In genomic region chr9:37462764-37463163, GRCm38 (mm10) we compare ENCODE assay signal across 7 mouse cellular contexts. TPM values are rescaled to one million over a fixed set of nuclear protein-coding genes. Genes with fewer than 3 reads are reported as not detected.
DNase-seq lines count a peak whose midpoint lies in the region; ATAC-seq and TF ChIP-seq lines count a peak whose summit lies in the region.

No protein-coding gene starts in this region.

- peak; percentile 51 for ATAC-seq in Patski
- no peak for ATAC-seq in hindbrain, embryonic 16.5 days
- ATAC-seq in liver, postnatal 0 days: no peak

- 8% methylated on average over 7 of the region's 7 CpGs for WGBS in hindbrain, embryonic 16.5 days
- 17% methylated on average over 7 of the region's 7 CpGs for WGBS in liver, postnatal 0 days (ENCODE audit: insufficient replicate concordance)

- TF ChIP-seq EP300 in liver, postnatal 0 days (IDR thresholded peaks at IDR 0.05; ENCODE audit: low read depth): no peak

- H3K4me1 ChIP-seq in hindbrain, embryonic 16.5 days (ENCODE audit: control insufficient read depth, insufficient read depth, low read depth, low read length): peaks cover 16% of the 10 kb centered on the region
- peaks cover 7% of the 10 kb centered on the region for H3K4me1 ChIP-seq in liver, postnatal 0 days (ENCODE audit: insufficient read depth)

- no peak overlapping the region for H3K27ac ChIP-seq in hindbrain, embryonic 16.5 days (ENCODE audit: low read depth, low read length)
- H3K27ac ChIP-seq in liver, postnatal 0 days (ENCODE audit: low read depth): no peak overlapping the region

- peaks cover 3% of the 10 kb centered on the region for H3K27me3 ChIP-seq in Patski
- H3K27me3 ChIP-seq in hindbrain, embryonic 16.5 days (replicated peaks; ENCODE audit: control insufficient read depth, insufficient read depth, low read length): peaks cover 7% of the 10 kb centered on the region
- H3K27me3 ChIP-seq in liver, postnatal 0 days (ENCODE audit: insufficient read depth, low read length): peaks cover 49% of the 10 kb centered on the region

- H3K4me3 ChIP-seq in hindbrain, embryonic 16.5 days (ENCODE audit: low read length): no peak overlapping the region
- no peak overlapping the region for H3K4me3 ChIP-seq in liver, postnatal 0 days (ENCODE audit: low read depth, low read length)

- no peak overlapping the region for H3K9ac ChIP-seq in hindbrain, embryonic 16.5 days (ENCODE audit: low read depth, low read length)
- no peak overlapping the region for H3K9ac ChIP-seq in liver, postnatal 0 days (replicated peaks)

- no peaks in the 10 kb centered on the region for H3K9me3 ChIP-seq in hindbrain, embryonic 16.5 days (ENCODE audit: control insufficient read depth, low read length)
- H3K9me3 ChIP-seq in liver, postnatal 0 days (ENCODE audit: low read length): no peaks in the 10 kb centered on the region

- peak; percentile 77 for TF ChIP-seq CTCF in Patski (IDR thresholded peaks at IDR 0.05)
- TF ChIP-seq CTCF in liver, postnatal 0 days (IDR thresholded peaks at IDR 0.05; ENCODE audit: low read depth): peak; percentile 68

- CTCF ChIA-PET in Patski (lab: Charles Lee): interaction anchor here (0.7 to 4.8 kb wide), 14 partner anchors 10 to 156 kb away, joined by 3 to 34 read pairs (median 4); partner anchors contain the start of gene Spa17

- peak overlapping the region; percentile 44 for H3K4me2 ChIP-seq in hindbrain, embryonic 16.5 days (ENCODE audit: low read length)
- H3K4me2 ChIP-seq in liver, postnatal 0 days (ENCODE audit: low read depth, low read length): no peak overlapping the region

- in situ Hi-C loops in Patski (cut with MboI; ENCODE audit: low pct_unique_long_range_greater_than_20kb): loop anchor here (5.0 to 10.0 kb wide), 2 partner anchors 65 to 152 kb away; partner anchors contain the start of genes Esam and Spa17

- POLR2A ChIA-PET in Patski (lab: Charles Lee): interaction anchor here (0.7 kb wide), 1 partner anchor 64 kb away, joined by 3 read pairs; no protein-coding TSS in a partner anchor

- peak; percentile 27 for DNase-seq in ovary, postnatal 14 days (ENCODE audit: low spot score)
- DNase-seq in ovary, adult 18-20 months (ENCODE audit: low spot score): no peak
- no peak for DNase-seq in Patski (ENCODE audit: low read depth, low spot score)
- peak; percentile 74 for DNase-seq in cerebellum, adult 9-10 months
- DNase-seq in liver, postnatal 0 days: peak; percentile 26
- peak; percentile 36 for DNase-seq in retina, postnatal 7 days (ENCODE audit: low read depth, low spot score)

- H3K36me3 ChIP-seq in hindbrain, embryonic 16.5 days (ENCODE audit: control insufficient read depth, insufficient read depth, low read length): no peaks in the 10 kb centered on the region
- no peaks in the 10 kb centered on the region for H3K36me3 ChIP-seq in liver, postnatal 0 days (replicated peaks; ENCODE audit: insufficient read depth, low read length)

RNA-seq across cellular contexts. Expression of gene Msantd2, which starts 26.4 kb away (rescaled TPM):
- polyA plus RNA-seq in Patski (2021): 33.1 TPM
- polyA plus RNA-seq in hindbrain, embryonic 16.5 days (2015; fragmentation: Nextera tagmentation; extraction: Ambion mirVana): 24.4 and 28.9 TPM in 2 replicates
- 3.0 and 3.3 TPM in 2 replicates for polyA plus RNA-seq in liver, postnatal 0 days (2015; fragmentation: Nextera tagmentation; extraction: Ambion mirVana)

RNA-seq across cellular contexts. Expression of gene Robo3, which starts 29.7 kb away (rescaled TPM):
- 0.28 TPM for polyA plus RNA-seq in Patski (2021)
- 7.3 and 12.1 TPM in 2 replicates for polyA plus RNA-seq in hindbrain, embryonic 16.5 days (2015; fragmentation: Nextera tagmentation; extraction: Ambion mirVana)
- polyA plus RNA-seq in liver, postnatal 0 days (2015; fragmentation: Nextera tagmentation; extraction: Ambion mirVana): 0.05 and 0.06 TPM in 2 replicates

Comparison
In these comparisons a context has a peak if more than half of its experiments do, and no peak if none do; other contexts are left out.
1. DNase-seq: peak in ovary, postnatal 14 days (single experiment), cerebellum, adult 9-10 months (single experiment), liver, postnatal 0 days (single experiment) and retina, postnatal 7 days (single experiment); none in ovary, adult 18-20 months (single experiment) and Patski (single experiment).